Mouse (Mus musculus): ENCODE measurements around the gene Mad1l1.

DNA sequence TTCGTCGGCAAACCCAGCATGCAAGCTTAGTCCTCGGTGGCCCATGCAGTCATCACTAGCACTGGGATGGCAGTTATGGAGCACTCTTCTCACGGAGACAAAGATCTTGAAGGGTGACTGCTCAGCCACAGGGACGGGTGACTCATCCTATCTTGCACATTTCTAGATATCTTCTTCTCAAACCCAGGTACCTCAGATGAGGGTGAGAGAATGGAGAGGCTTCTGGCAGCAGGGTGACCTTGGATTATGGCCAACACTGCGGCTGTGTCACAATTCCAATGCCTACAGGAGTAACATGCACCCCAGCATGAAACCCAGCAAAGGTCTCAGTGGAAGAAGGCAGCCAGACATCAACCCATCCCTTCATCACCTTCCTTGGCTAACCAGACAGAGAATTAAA is 154.3 kb downstream of the Mad1l1 start:
- no peak for TF ChIP-seq CTCF (IDR thresholded peaks at IDR 0.05; ENCODE audit: control insufficient read depth, insufficient read depth, insufficient read length)
- no peak for TF ChIP-seq MYOD1 (IDR thresholded peaks at IDR 0.05; ENCODE audit: control insufficient read depth, insufficient read length, low read depth)

Measured in C2C12 (cell line).